Mouse (Mus musculus): ENCODE results near the gene Asprv1. TPM values are rescaled to one million over a fixed set of nuclear protein-coding genes. Genes with fewer than 3 reads are reported as not detected.

Gene Asprv1
- polyA plus RNA-seq, 1 experiment from 2014 or later, result 1.3 TPM

Other genes starting within 250 kb of the Asprv1 start
- gene Pcyox1, start 231.0 kb upstream of the Asprv1 start, polyA plus RNA-seq (2014; fragmentation: Nextera tagmentation; extraction: Ambion mirVana), result 61.0 and 61.1 TPM in 2 replicates
- 246 and 268 TPM in 2 replicates for gene Tia1, start 223.9 kb upstream of the Asprv1 start, polyA plus RNA-seq (2014; fragmentation: Nextera tagmentation; extraction: Ambion mirVana)
- gene Gm44790, start 201.5 kb upstream of the Asprv1 start, polyA plus RNA-seq (2014; fragmentation: Nextera tagmentation; extraction: Ambion mirVana), result 0.95 TPM in 1 of 2 replicates, not detected in the other
- 23.7 and 24.8 TPM in 2 replicates for gene C87436, start 189.8 kb upstream of the Asprv1 start, polyA plus RNA-seq (2014; fragmentation: Nextera tagmentation; extraction: Ambion mirVana)
- 499 and 548 TPM in 2 replicates for gene Pcbp1, start 101.8 kb upstream of the Asprv1 start, polyA plus RNA-seq (2014; fragmentation: Nextera tagmentation; extraction: Ambion mirVana)
- 12.8 and 13.4 TPM in 2 replicates for gene Mxd1, start 41.0 kb downstream of the Asprv1 start, polyA plus RNA-seq (2014; fragmentation: Nextera tagmentation; extraction: Ambion mirVana)
- 152 and 154 TPM in 2 replicates for gene Snrnp27, start 56.4 kb downstream of the Asprv1 start, polyA plus RNA-seq (2014; fragmentation: Nextera tagmentation; extraction: Ambion mirVana)
- 43.0 and 49.4 TPM in 2 replicates for gene Gmcl1, start 105.2 kb downstream of the Asprv1 start, polyA plus RNA-seq (2014; fragmentation: Nextera tagmentation; extraction: Ambion mirVana)
- 10.0 and 12.1 TPM in 2 replicates for gene Anxa4, start 165.4 kb downstream of the Asprv1 start, polyA plus RNA-seq (2014; fragmentation: Nextera tagmentation; extraction: Ambion mirVana)
- 14.1 and 21.7 TPM in 2 replicates for gene Aak1, start 221.4 kb downstream of the Asprv1 start, polyA plus RNA-seq (2014; fragmentation: Nextera tagmentation; extraction: Ambion mirVana)